Mouse (Mus musculus): ENCODE measurements around the gene Mcmbp. TPM values are rescaled to one million over a fixed set of nuclear protein-coding genes. Genes with fewer than 3 reads are reported as not detected.

Gene Mcmbp
- polyA plus RNA-seq (2021; fragmentation: Nextera tagmentation) = 17.1 and 20.3 TPM in 2 replicates
- long read RNA-seq, experiment 1, full-length matches to known transcripts = 7 of 14 reads
- long read RNA-seq, experiment 1, partial matches to known transcripts = 5 of 14 reads
- long read RNA-seq, experiment 1, other reads (novel, unspliced or antisense) = 2 of 14 reads
- long read RNA-seq, experiment 2, partial matches to known transcripts = 4 of 41 reads
- long read RNA-seq, experiment 2, other reads (novel, unspliced or antisense) = 37 of 41 reads

GRCm38 (mm10) chr7:128740334-128740733, at the start of gene Mcmbp:
Gene Mcmbp (minus strand): TSS chr7:128740495.

DNA sequence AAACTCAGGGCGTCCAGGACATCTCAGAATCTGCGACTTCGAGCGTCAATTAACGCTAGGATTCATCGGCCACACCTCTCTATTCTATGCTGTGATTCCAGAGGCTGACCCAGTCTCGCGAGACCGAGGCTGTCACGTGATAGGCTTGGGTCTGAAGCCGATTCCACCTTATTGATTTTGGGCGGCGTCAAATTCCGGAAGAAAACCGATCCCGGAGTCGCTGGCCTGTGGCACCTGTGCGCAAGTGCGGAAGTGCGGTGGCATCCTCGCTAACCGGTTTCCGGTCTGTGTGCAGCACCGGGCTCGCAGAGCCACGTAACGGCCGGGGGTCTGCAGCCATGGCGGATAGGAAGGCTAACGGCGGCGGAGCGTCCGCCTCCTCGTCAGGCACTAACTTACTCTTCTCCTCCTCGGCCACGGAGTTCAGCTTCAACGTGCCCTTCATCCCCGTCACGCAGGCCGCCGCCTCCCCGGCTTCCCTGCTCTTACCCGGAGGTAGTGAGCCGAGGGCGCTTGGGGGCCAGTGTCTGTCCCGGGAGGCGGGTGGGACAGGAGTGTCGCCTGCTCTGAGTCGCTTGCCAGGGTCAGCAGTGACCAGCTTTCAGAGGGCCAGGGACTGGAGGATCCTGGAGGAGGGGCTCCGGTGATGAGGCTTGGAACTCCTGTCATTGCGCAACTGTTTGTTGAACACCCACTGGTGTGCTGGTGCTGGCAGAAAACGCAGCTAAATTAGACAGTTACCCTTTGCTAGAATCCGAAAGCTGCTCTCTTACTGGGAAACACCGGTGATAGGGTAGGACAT, 4.6 kb upstream of the Mcmbp start, which contains the start of gene Sec23ip:
Gene Sec23ip, plus strand, starts transcription at position 260 of the 802 bp plus-strand sequence.

Other genes starting within 250 kb of the Mcmbp start
- 2.8 and 5.3 TPM in 2 replicates for gene Bag3, start 216.9 kb downstream of the Mcmbp start, polyA plus RNA-seq (2021; fragmentation: Nextera tagmentation)
- 62.4 and 82.9 TPM in 2 replicates for gene Inpp5f, start 129.2 kb downstream of the Mcmbp start, polyA plus RNA-seq (2021; fragmentation: Nextera tagmentation)
- 9.5 and 18.8 TPM in 2 replicates for gene Sec23ip, start 4.4 kb upstream of the Mcmbp start, polyA plus RNA-seq (2021; fragmentation: Nextera tagmentation)

Data from left cerebral cortex, adult 6 months (tissue).